Mouse (Mus musculus) v-Abl transformed pro-B cells (cell line): Measurements from ENCODE around the gene Cep152.

Experiments
- in situ Hi-C, 2 experiments: fragments of 400-800 bp; cut with MboI; formaldehyde crosslinking; loops; one replicate each; pipeline ENCODE4 v1.15.1; 2025; ENCODE audit not compliant: unreplicated experiment in 2 of 2

Gene Cep152

GRCm38 (mm10) chr2:125624837-125625351 is at the start of gene Cep152:
Cep152 (minus strand) TSS chr2:125625113.
- in situ Hi-C loops, result loop anchor here in 1 of 2 experiments (25.0 kb wide), 1 partner anchor 363 kb away; no protein-coding TSS in a partner anchor

DNA sequence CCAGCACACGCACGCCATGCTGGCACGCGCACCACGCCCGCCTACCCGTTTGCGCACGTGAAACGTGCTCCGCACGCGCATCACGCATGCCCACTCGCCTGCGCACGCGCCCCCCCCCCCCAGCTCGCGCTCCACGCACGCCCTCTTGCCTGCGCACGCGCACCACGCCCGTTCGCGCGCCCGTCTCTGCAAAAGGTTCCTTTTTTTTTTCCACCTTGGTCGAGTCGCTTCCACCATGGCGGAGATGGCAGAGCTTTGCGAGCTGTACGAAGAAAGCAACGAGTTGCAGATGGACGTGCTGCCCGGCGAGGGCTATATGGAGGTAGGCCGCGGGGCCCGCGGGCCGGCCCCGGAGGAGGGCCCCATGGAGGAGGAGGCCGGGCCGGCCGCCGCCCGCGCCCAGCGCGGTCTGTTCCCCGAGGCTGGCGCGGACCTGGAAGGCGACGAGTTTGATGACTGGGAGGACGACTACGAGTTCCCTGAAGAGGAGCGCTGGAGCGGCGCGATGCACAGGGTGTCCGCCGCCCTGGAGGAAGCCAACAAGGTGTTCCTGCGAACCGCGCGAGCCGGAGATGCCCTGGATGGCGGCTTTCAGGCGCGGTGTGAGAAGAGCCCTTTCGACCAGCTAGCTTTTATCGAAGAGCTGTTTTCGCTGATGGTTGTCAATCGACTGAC is 48.2 kb upstream of the Cep152 start, which contains the start of gene Eid1:
TSS of gene Eid1 (plus strand) at position 139 of the 675 bp plus-strand sequence.
- in situ Hi-C loops, result loop anchor here (25.0 kb wide), 2 partner anchors 489 to 839 kb away; partner anchors contain the start of genes Atp8b4 (in 1 of the 2), Dtwd1 (in 1 of the 2) and Fam227b (in 1 of the 2)

DNA sequence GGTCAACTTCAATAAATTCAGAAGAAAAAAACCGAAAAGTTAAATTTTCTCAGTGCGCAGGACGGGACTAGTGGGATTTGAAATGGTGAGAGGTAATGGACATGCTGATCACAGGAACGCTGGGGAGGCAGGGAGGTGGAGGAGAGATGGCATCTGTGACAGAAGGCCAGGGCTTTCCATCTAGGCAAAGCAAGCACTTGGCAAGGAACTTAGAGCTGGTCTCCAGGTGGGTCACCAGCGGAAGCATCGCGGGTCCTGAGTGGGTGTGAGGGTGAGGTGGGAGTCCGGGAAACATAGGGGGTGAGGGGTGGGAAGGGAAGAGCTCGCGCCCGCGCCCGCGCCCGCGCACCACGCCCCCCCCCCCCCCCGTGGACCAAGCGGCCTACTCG is 47.6 kb upstream of the Cep152 start:
- in situ Hi-C loops, result loop anchor here (25.0 kb wide), 2 partner anchors 490 to 840 kb away; partner anchors contain the start of genes Atp8b4 (in 1 of the 2), Dtwd1 (in 1 of the 2) and Fam227b (in 1 of the 2)

GRCm38 (mm10) chr2:125670846-125671245 is 45.9 kb upstream of the Cep152 start:
- in situ Hi-C loops, result loop anchor here (25.0 kb wide), 2 partner anchors 491 to 841 kb away; partner anchors contain the start of genes Atp8b4 (in 1 of the 2), Dtwd1 (in 1 of the 2) and Fam227b (in 1 of the 2)

GRCm38 (mm10) chr2:125667721-125668120 is 42.8 kb upstream of the Cep152 start:
- in situ Hi-C loops, result loop anchor here (10.0 to 25.0 kb wide), 3 partner anchors 197 to 845 kb away; partner anchors contain the start of genes Atp8b4 (in 1 of the 2), Dtwd1 (in 1 of the 2) and Fam227b (in 1 of the 2)

- in situ Hi-C loops, result loop anchor here (10.0 to 25.0 kb wide), 3 partner anchors 198 to 845 kb away; partner anchors contain the start of genes Atp8b4 (in 1 of the 2), Dtwd1 (in 1 of the 2) and Fam227b (in 1 of the 2)
Measured at GRCm38 (mm10) chr2:125667184-125667583, 42.3 kb upstream of the Cep152 start.

DNA sequence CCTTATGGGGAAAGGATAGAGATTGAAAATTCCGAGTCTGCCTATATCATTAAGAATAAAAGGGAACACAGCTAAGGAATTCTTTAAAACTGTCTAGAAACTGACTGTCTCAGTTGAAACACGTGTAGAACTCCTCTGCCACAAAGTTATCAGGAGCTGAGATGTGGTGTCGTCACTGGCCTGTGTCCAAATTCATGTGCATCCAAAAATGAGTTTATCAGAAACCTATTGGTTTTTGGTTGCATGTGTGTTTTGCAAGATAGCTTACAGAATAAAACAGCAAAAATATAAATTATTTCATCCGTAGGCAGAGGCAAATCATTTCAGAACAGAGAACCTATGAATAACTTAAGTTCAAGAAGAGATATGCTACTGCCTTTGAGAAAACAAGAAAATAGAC is 41.8 kb upstream of the Cep152 start:
- in situ Hi-C loops, result loop anchor here (10.0 to 25.0 kb wide), 3 partner anchors 198 to 846 kb away; partner anchors contain the start of genes Atp8b4 (in 1 of the 2), Dtwd1 (in 1 of the 2) and Fam227b (in 1 of the 2)

DNA sequence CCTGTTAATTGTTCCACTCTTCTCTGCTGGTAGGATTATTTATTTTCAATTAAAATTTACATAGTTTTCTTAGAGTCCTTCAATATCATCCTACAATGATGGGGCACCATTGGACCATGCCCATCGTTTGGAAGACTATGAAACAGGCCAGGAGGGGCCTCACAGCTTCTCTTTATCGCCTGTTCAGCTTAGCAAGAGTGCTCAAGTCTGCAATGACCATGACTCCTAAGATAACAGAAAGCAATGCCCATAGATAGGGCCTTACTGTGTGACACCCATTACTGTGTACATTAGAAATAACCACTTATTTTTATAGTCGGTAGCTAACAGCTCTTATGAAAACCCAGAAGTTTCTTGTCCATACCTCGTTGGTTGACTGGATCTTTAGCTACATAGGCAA is 41.0 kb upstream of the Cep152 start:
- in situ Hi-C loops, result loop anchor here (10.0 to 25.0 kb wide), 3 partner anchors 199 to 846 kb away; partner anchors contain the start of genes Atp8b4 (in 1 of the 2), Dtwd1 (in 1 of the 2) and Fam227b (in 1 of the 2)

DNA sequence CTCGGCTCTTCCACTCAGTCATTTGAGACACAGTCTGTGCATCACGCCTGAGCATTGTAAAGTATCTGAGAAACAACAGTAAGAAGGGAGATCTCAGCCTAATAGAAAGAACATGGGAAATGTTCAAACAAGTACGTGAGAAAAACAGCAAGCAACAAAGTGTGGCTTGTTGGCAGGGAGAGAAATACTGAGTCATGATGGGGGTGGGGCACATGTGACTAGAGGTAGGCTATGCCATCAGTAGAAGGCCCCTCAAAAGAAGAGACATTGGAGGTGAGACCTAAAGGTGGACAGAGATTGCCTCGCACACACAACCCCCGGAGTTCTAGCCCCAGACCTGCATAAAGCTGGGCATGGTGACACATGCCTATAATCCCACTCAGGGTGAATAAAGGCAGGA is 40.3 kb upstream of the Cep152 start:
- in situ Hi-C loops, result loop anchor here (10.0 to 25.0 kb wide), 3 partner anchors 200 to 847 kb away; partner anchors contain the start of genes Atp8b4 (in 1 of the 2), Dtwd1 (in 1 of the 2) and Fam227b (in 1 of the 2)

- in situ Hi-C loops, result loop anchor here (5.0 to 25.0 kb wide), 5 partner anchors 65 to 860 kb away; partner anchors contain the start of genes Atp8b4 (in 1 of the 2), Dtwd1 (in 1 of the 2) and Fam227b (in 1 of the 2)
Measured at GRCm38 (mm10) chr2:125662517-125662916, 37.6 kb upstream of the Cep152 start.

GRCm38 (mm10) chr2:125661156-125661555 is 36.2 kb upstream of the Cep152 start:
- in situ Hi-C loops, result loop anchor here (5.0 to 25.0 kb wide), 5 partner anchors 66 to 861 kb away; partner anchors contain the start of genes Atp8b4 (in 1 of the 2), Dtwd1 (in 1 of the 2) and Fam227b (in 1 of the 2)

DNA sequence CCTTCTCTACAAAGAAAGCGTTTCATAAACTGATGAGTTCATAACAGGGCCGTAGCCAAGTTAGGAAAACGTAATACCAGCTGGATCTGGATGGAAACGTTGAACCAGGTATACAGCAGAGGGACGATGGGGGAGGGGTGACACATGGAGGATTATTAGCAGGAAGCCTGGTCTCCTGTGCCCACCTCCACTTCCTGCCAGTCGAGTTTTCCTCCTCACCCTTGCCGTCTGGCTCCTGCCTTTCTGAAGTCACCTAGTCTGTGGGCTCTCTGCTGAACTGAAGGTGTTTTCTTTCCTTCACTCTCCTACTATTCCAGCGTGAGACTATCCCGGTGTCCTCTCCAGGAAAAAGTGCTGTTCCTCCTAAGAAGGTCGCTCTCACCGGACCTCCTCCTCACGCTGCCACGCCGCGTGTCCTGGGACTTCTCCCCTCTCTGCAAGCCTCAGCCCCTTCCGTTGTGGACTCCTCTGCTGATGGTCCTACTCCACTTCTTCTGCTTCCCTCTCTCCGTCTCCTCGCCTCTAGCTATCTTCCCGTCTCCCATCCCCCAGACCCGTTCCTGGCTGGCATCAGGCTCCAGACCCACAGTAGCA is 35.7 kb upstream of the Cep152 start:
- in situ Hi-C loops, result loop anchor here (5.0 to 25.0 kb wide), 5 partner anchors 67 to 862 kb away; partner anchors contain the start of genes Atp8b4 (in 1 of the 2), Dtwd1 (in 1 of the 2) and Fam227b (in 1 of the 2)

DNA sequence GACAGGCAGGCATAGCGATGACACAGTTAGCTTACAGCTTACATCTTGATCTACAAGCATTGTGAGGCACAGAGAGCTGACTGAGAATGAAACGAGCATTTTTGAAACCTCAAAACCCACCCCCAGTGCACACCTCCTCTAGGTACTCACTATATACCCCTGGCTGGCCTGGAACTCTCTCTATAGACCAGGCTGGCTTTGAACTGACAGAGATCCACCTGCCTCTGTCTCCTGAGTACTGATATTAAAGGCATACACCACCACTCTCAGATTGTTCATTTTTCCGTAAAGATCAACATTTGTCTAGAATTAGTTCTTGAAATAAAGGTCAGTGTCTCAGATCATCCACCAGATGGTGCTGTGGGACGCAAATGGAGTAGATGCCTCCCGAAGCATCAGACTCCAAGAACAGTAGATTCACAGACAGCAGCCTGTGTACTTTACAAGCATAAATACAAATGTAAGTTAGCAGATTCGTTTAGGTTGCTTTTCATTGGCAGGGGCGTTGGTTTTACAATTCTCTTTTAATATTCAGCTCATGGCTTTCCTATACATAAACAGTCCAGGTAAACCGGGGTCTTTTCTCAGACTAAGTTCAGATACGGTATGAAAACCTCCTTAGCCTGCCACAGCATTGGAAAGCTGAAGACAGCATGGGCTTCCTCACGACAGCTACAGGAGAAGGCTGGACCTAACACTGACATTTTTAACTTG is 35.1 kb upstream of the Cep152 start:
- in situ Hi-C loops, result loop anchor here (5.0 to 25.0 kb wide), 8 partner anchors 67 to 862 kb away; partner anchors contain the start of genes Atp8b4 (in 1 of the 2), Dtwd1 (in 1 of the 2), Fam227b (in 1 of the 2) and Fgf7 (in 1 of the 2)

DNA sequence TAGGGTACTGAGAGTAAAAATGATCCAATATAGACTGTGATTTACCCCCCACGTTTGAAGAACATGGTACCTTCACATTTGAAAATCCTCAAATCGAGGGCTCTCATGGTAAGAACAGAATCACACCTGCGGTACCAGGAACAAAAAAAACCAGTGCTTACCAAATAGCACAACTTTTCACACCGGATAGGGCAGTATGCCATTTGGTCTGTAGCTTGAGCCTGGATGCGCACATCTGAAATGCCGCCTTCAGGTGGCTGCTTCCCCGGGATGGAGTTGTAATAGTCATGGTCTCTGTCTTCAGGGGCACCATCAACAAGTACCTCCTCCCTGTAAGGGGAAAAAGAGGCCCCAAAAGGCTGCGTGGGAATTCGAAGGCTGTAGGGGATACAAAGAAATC is 30.5 kb upstream of the Cep152 start:
- in situ Hi-C loops, result loop anchor here (5.0 to 25.0 kb wide), 5 partner anchors 377 to 857 kb away; partner anchors contain the start of genes Atp8b4 (in 1 of the 2), Dtwd1 (in 1 of the 2), Fam227b (in 1 of the 2) and Fgf7 (in 1 of the 2)

DNA sequence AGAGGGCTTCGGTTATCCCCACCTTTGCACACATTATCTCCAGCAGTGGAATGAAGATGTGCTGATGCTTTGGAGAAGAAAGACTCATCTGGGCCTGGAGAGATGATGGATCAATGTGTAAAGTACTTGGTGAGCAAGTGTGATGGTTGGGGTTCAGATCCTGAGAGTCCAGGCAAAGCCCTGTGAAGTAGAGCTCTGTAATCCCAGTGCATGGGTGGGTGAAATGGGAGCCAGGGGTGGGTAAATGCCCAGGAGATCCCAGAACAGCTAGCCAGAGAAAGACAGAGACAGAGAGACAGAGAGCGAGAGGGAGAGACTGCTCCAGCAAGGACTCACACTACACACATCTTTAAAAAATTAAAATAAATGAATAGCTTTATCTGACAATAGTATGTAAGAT is 28.4 kb upstream of the Cep152 start:
- in situ Hi-C loops, result loop anchor here (25.0 kb wide), 2 partner anchors 509 to 859 kb away; partner anchors contain the start of genes Atp8b4 (in 1 of the 2), Dtwd1 (in 1 of the 2) and Fam227b (in 1 of the 2)

DNA sequence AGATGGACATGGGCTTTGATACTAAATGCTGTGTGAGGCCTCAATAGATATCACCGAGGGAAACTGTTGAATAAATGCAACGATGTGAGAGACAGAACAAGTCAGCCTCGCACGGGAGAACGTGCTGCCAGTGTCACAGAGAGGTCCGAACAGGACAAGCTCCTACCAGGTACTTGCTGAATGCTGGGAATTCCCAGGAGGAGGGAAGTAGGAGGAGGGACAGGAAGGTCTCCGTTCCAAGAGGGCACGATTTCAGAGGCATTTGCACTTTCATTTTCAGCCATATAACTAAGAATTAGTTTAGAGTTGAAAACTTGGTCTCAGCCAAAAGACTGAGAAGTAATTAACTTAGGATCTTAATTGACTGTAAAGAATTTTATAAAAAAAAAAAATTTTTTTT is 26.6 kb upstream of the Cep152 start:
- in situ Hi-C loops, result loop anchor here (25.0 kb wide), 2 partner anchors 511 to 861 kb away; partner anchors contain the start of genes Atp8b4 (in 1 of the 2), Dtwd1 (in 1 of the 2) and Fam227b (in 1 of the 2)

GRCm38 (mm10) chr2:125650742-125651352 is 25.9 kb upstream of the Cep152 start:
- in situ Hi-C loops, result loop anchor here (25.0 kb wide), 2 partner anchors 511 to 861 kb away; partner anchors contain the start of genes Atp8b4 (in 1 of the 2), Dtwd1 (in 1 of the 2) and Fam227b (in 1 of the 2)

GRCm38 (mm10) chr2:125650038-125650437 is 25.1 kb upstream of the Cep152 start:
- in situ Hi-C loops, result loop anchor here (25.0 kb wide), 2 partner anchors 512 to 862 kb away; partner anchors contain the start of genes Atp8b4 (in 1 of the 2), Dtwd1 (in 1 of the 2) and Fam227b (in 1 of the 2)
